Mouse (Mus musculus) E14TG2a.4 (cell line): ENCODE results near the gene Cdk19.
"Not testable (repeated sequence)": the region's sequence is repeated elsewhere in the genome, so short reads cannot be mapped to it uniquely, and the experiment has no call there.

Experiments
- H3K27me3 ChIP-seq: 2 replicates; pipeline ENCODE4 v1.6.1; 2014; ENCODE audit warnings: low read length, control low read depth; ENCODE audit not compliant: insufficient read depth
- H3K36me3 ChIP-seq: 2 replicates; pipeline ENCODE4 v1.6.1; 2014; ENCODE audit warnings: low read length, control low read depth; ENCODE audit not compliant: insufficient read depth
- H3K4me1 ChIP-seq: replicated peaks from 2 replicates; pipeline ENCODE4 v1.6.1; 2014; ENCODE audit warnings: low read depth, low read length, control low read depth
- H3K4me3 ChIP-seq: replicated peaks from 2 replicates; pipeline ENCODE4 v1.5.1; 2014; ENCODE audit warnings: mild to moderate bottlenecking, low read length
- H3K9me3 ChIP-seq: 2 replicates; pipeline ENCODE4 v1.6.1; 2014; ENCODE audit warnings: low read length, control low read depth
- CTCF ChIP-seq: conservative IDR thresholded peaks from 2 replicates; pipeline ENCODE4 v1.5.1; 2014; ENCODE audit warnings: low read length
- NANOG ChIP-seq: IDR thresholded peaks from 2 replicates; pipeline ENCODE4 v1.6.1; 2014; ENCODE audit warnings: borderline replicate concordance, low read length, mixed read lengths
- POU5F1 ChIP-seq: IDR thresholded peaks from 2 replicates; pipeline ENCODE4 v1.6.1; 2014; ENCODE audit warnings: low read length, borderline replicate concordance

Gene Cdk19

GRCm38 (mm10) chr10:40339351-40339964 is at the start of gene Cdk19:
TSS of gene Cdk19 (plus strand) at chr10:40339564.
- peaks cover 23% of the 10 kb centered on the region for H3K4me1 ChIP-seq
- 0 out of 2 replicates have a peak, but pooled peaks cover 4% of the 10 kb centered on the region for H3K27me3 ChIP-seq
- no peaks in the 10 kb centered on the region for H3K9me3 ChIP-seq
- no peaks in the 10 kb centered on the region for H3K36me3 ChIP-seq
- TF ChIP-seq POU5F1: no peak
- no peak for TF ChIP-seq CTCF
- TF ChIP-seq NANOG: no peak
- no peak within 1 kb of the TSS; the same call in 1 of the 2 replicates for H3K4me3 ChIP-seq

GRCm38 (mm10) chr10:40292640-40293039 is 46.7 kb upstream of the Cdk19 start:
- H3K36me3 ChIP-seq: peaks cover 85% of the 10 kb centered on the region
- peaks cover 55% of the 10 kb centered on the region for H3K4me1 ChIP-seq
- H3K4me3 ChIP-seq: no peak overlapping the region
- H3K27me3 ChIP-seq: no peaks in the 10 kb centered on the region
- no peaks in the 10 kb centered on the region for H3K9me3 ChIP-seq
- TF ChIP-seq CTCF: no peak
- TF ChIP-seq POU5F1: no peak
- TF ChIP-seq NANOG: no peak

GRCm38 (mm10) chr10:40300648-40301171 is 38.7 kb upstream of the Cdk19 start:
- Histone ChIP-seq H3K4me1 (peaks cover 50% of the 10 kb centered on the region), H3K9me3 (0 out of 2 replicates have a peak, but pooled peaks cover under 1% of the 10 kb centered on the region), H3K4me3 (peak overlapping the region; percentile 93), H3K27me3 (peaks cover 14% of the 10 kb centered on the region), H3K36me3 (peaks cover 39% of the 10 kb centered on the region)
- no peak for TF ChIP-seq NANOG
- no peak for TF ChIP-seq POU5F1
- TF ChIP-seq CTCF: no peak

GRCm38 (mm10) chr10:40301181-40302075 is 37.9 kb upstream of the Cdk19 start:
- H3K4me1 ChIP-seq: peaks cover 43% of the 10 kb centered on the region
- H3K27me3 ChIP-seq: peaks cover 17% of the 10 kb centered on the region
- not testable (repeated sequence) for H3K9me3 ChIP-seq
- peak overlapping the region; percentile 93 for H3K4me3 ChIP-seq
- H3K36me3 ChIP-seq: peaks cover 32% of the 10 kb centered on the region

- Histone ChIP-seq H3K36me3 (peaks cover 23% of the 10 kb centered on the region), H3K4me1 (peaks cover 36% of the 10 kb centered on the region), H3K9me3 (peaks cover 9% of the 10 kb centered on the region), H3K4me3 (peak within 1 kb of the TSS; percentile 93), H3K27me3 (peaks cover 17% of the 10 kb centered on the region)
- no peak for TF ChIP-seq POU5F1
- TF ChIP-seq NANOG: no peak
- no peak for TF ChIP-seq CTCF
Observed at GRCm38 (mm10) chr10:40302140-40302985, 37.0 kb upstream of the Cdk19 start, which contains the start of gene Amd1. TSS of gene Amd1 (minus strand) at chr10:40302186.

- Histone ChIP-seq H3K27me3 (peaks cover 17% of the 10 kb centered on the region), H3K4me1 (peaks cover 38% of the 10 kb centered on the region), H3K36me3 (no peaks in the 10 kb centered on the region), H3K9me3 (peaks cover 9% of the 10 kb centered on the region), H3K4me3 (no peak overlapping the region)
- TF ChIP-seq CTCF (peak; percentile 56), NANOG (no peak), POU5F1 (no peak; the same call in 1 of the 2 replicates)
Observed at GRCm38 (mm10) chr10:40305989-40306388, 33.4 kb upstream of the Cdk19 start.

GRCm38 (mm10) chr10:40307826-40308583 is 31.4 kb upstream of the Cdk19 start:
- no peak for TF ChIP-seq POU5F1
- no peak; the same call in 1 of the 2 replicates for TF ChIP-seq NANOG
- no peak for TF ChIP-seq CTCF
- Histone ChIP-seq H3K36me3 (no peaks in the 10 kb centered on the region), H3K9me3 (peaks cover 9% of the 10 kb centered on the region), H3K4me1 (peaks cover 44% of the 10 kb centered on the region), H3K27me3 (peaks cover 17% of the 10 kb centered on the region), H3K4me3 (no peak overlapping the region)
